Mouse (Mus musculus) midbrain, embryonic 14.5 days (tissue): ENCODE data around the gene Slc48a1. TPM values are rescaled to one million over a fixed set of nuclear protein-coding genes. Genes with fewer than 3 reads are reported as not detected.
A peak's percentile ranks its signal among the peaks of the same experiment; 100 is the strongest.

Experiments used
- ATAC-seq: fragments of 200-750 bp; cut with Nextera tagmentation; 2 replicates; pipeline ENCODE4 v1.8.0; 2017; ENCODE audit warnings: moderate number of reproducible peaks, moderate library complexity; ENCODE audit not compliant: low FRiP score, low TSS enrichment
- DNase-seq: peaks from one replicate; pipeline ENCODE4 v3.0.0-alpha.2; 2015
- H3K27ac ChIP-seq: fragments of 300-500 bp; sonication (generic); replicated peaks from 2 replicates; pipeline ENCODE4 v1.5.1; 2014; ENCODE audit warnings: mild to moderate bottlenecking, low read depth, low read length, moderate library complexity
- H3K27me3 ChIP-seq: fragments of 300-500 bp; sonication (generic); 2 replicates; pipeline ENCODE4 v1.6.1; 2014; ENCODE audit warnings: low read length, control low read depth, mixed read lengths; ENCODE audit not compliant: control insufficient read depth, insufficient read depth
- H3K36me3 ChIP-seq: fragments of 300-500 bp; sonication (generic); 2 replicates; pipeline ENCODE4 v1.6.1; 2014; ENCODE audit warnings: low read length, control low read depth; ENCODE audit not compliant: control insufficient read depth, insufficient read depth
- H3K4me1 ChIP-seq: fragments of 300-500 bp; sonication (generic); 2 replicates; pipeline ENCODE4 v1.6.1; 2014; ENCODE audit warnings: mild to moderate bottlenecking, antibody characterized with exemption, low read length, control low read depth; ENCODE audit not compliant: control insufficient read depth, insufficient read depth
- H3K4me2 ChIP-seq: fragments of 300-500 bp; sonication (generic); 2 replicates; pipeline ENCODE4 v1.6.1; 2014; ENCODE audit warnings: mild to moderate bottlenecking, low read length, moderate library complexity
- H3K4me3 ChIP-seq: fragments of 300-500 bp; sonication (generic); replicated peaks from 2 replicates; pipeline ENCODE4 v1.5.1; 2014; ENCODE audit warnings: low read depth, low read length
- H3K9ac ChIP-seq: fragments of 300-500 bp; sonication (generic); replicated peaks from 2 replicates; pipeline ENCODE4 v1.6.1; 2014; ENCODE audit warnings: mild to moderate bottlenecking, low read length, moderate library complexity
- H3K9me3 ChIP-seq: fragments of 300-500 bp; sonication (generic); 2 replicates; pipeline ENCODE4 v1.6.1; 2016; ENCODE audit warnings: low read length, control low read depth, mixed read lengths; ENCODE audit not compliant: control insufficient read depth
- WGBS: fragments of 180-500 bp; shearing (Covaris S2); extraction: QIAGEN DNeasy Blood & Tissue Kit; methylation state at CpG from one replicate; pipeline ENCODE4 v1.1.7; 2014; 5-methylcytosine and 5-hydroxymethylcytosine counted together
- polyA plus RNA-seq: library from polyadenylated mRNA; unstranded; fragments of >200 nt; fragmentation: Nextera tagmentation; extraction: Ambion mirVana; gene quantifications from 2 replicates; pipeline ENCODE4 v1.2.1, GENCODE M21; 2014

The Slc48a1 gene
- polyA plus RNA-seq, 1 experiment from 2014 or later, result 72.9 TPM

DNA sequence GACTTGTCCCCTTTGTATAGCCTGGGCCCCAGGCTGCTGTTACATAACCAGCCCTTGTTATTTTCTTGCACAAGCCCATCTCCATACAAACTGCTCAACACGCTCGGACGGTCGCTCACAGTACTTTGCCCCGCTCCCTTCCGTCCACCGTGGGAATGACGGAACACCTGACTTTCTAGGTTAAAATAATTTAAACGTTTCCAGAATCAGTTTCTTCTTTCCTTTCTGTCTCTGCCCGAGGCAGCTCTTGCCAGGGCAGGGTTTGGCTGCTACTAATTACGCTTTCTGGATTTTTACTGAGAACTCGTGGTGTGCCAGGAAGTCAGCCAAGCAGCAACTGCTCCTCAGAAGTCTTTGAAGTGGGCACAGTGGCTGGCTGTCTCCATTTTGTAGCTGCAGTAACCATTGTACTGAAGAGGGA lies 2.3 kb downstream of the Slc48a1 start:
- no peak overlapping the region for H3K9ac ChIP-seq
- no peak overlapping the region for H3K27ac ChIP-seq
- no peaks in the 10 kb centered on the region for H3K36me3 ChIP-seq
- DNase-seq, result no peak
- H3K4me3 ChIP-seq, result no peak overlapping the region
- no peaks in the 10 kb centered on the region for H3K27me3 ChIP-seq
- no peak for ATAC-seq
- 64% methylated on average over 12 of the region's 12 CpGs for WGBS
- peaks cover 11% of the 10 kb centered on the region for H3K4me1 ChIP-seq
- H3K4me2 ChIP-seq, result no peak overlapping the region
- H3K9me3 ChIP-seq, result no peaks in the 10 kb centered on the region

DNA sequence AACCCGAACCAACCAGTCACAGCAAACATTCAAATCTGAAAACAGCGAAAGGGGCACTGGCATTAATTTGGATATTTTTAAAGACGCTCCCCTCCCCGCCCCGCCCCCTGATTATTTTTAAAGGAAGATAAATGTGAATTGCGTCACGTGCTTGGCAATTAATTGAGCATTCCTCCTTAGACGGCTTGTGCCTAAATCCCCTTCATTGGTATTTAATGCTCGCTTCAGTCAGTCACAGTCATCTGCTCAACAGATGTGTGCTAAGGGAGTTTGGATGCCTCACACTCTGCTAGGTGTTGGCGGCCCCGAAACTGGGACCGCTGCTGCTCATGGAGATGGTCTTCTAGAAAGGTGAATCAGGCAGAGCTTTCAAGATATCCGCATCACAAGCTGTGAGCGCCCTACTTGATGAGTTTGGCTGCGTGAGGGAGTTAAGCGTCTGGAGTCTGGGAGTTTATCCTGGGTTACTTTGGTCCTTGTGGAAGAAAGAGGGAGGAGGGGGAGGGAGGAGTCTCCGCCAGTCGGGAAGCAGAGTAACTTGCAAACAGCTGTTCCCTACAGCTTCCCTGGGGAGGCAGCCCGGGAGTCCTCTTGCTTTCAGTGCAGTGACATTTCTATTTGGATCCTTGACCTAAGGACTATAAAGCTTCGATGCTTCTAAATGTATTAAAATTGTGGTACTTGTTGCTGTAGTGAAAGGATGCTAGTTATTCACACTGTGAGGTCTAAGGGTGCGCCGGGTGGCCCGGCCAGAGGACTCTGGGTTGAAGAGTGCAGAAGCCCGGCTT lies 3.8 kb downstream of the Slc48a1 start:
- Histone ChIP-seq H3K4me2 (no peak overlapping the region), H3K4me3 (no peak overlapping the region), H3K27me3 (no peaks in the 10 kb centered on the region), H3K36me3 (no peaks in the 10 kb centered on the region), H3K9me3 (no peaks in the 10 kb centered on the region), H3K9ac (no peak overlapping the region), H3K4me1 (peaks cover 11% of the 10 kb centered on the region), H3K27ac (no peak overlapping the region)
- WGBS, result 9% methylated on average over 24 of the region's 24 CpGs
- ATAC-seq, result no peak
- DNase-seq, result peak; percentile 38

DNA sequence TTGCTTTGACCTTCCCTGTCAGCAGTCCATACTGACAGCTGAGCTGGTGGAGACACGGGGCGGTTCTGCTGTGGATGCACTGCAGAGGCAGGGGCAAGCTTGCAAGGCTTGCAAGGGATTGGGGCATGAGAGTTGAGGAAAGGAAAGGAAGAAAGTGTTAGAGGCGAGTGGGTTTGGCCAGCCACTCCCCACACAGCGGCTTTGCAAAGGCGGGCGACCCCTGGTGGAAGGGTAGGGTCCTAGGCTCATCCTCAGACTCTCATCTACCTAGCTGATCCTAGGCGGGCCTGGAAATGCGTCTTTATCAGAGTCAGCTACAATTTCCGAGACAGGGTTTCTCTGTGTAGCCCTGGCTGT lies 4.4 kb downstream of the Slc48a1 start:
- no peaks in the 10 kb centered on the region for H3K27me3 ChIP-seq
- no peaks in the 10 kb centered on the region for H3K9me3 ChIP-seq
- peaks cover 11% of the 10 kb centered on the region for H3K4me1 ChIP-seq
- no peak for ATAC-seq
- no peak overlapping the region for H3K9ac ChIP-seq
- DNase-seq, result peak; percentile 76
- H3K36me3 ChIP-seq, result no peaks in the 10 kb centered on the region
- H3K4me3 ChIP-seq, result no peak overlapping the region
- no peak overlapping the region for H3K4me2 ChIP-seq
- 3% methylated on average over 9 of the region's 9 CpGs for WGBS
- H3K27ac ChIP-seq, result no peak overlapping the region

- H3K4me3 ChIP-seq, result peak overlapping the region; percentile 74
- H3K9ac ChIP-seq, result peak overlapping the region; percentile 87
- H3K4me1 ChIP-seq, result peaks cover 11% of the 10 kb centered on the region
- ATAC-seq (peak; percentile 83), DNase-seq (peak; percentile 93)
- no peaks in the 10 kb centered on the region for H3K9me3 ChIP-seq
- peak overlapping the region; percentile 77 for H3K4me2 ChIP-seq
- H3K36me3 ChIP-seq, result no peaks in the 10 kb centered on the region
- no peaks in the 10 kb centered on the region for H3K27me3 ChIP-seq
- H3K27ac ChIP-seq, result peak overlapping the region; percentile 68
- 2% methylated on average over 39 of the region's 39 CpGs for WGBS
Observed at GRCm38 (mm10) chr15:97784092-97784559, 5.8 kb downstream of the Slc48a1 start.

GRCm38 (mm10) chr15:97784561-97785161 lies 6.3 kb downstream of the Slc48a1 start:
- Histone ChIP-seq H3K36me3 (no peaks in the 10 kb centered on the region), H3K9ac (peak overlapping the region; percentile 87), H3K27me3 (no peaks in the 10 kb centered on the region), H3K4me1 (peaks cover 11% of the 10 kb centered on the region), H3K4me2 (peak overlapping the region; percentile 77), H3K27ac (peak overlapping the region; percentile 68), H3K9me3 (no peaks in the 10 kb centered on the region), H3K4me3 (peak overlapping the region; percentile 74)
- DNase-seq (peak; percentile 66), ATAC-seq (peak; percentile 66)
- WGBS, result 3% methylated on average over 43 of the region's 45 CpGs

GRCm38 (mm10) chr15:97785731-97786411 lies 7.6 kb downstream of the Slc48a1 start:
- 87% methylated on average over 9 of the region's 9 CpGs for WGBS
- H3K4me3 ChIP-seq, result no peak overlapping the region
- no peaks in the 10 kb centered on the region; the same call in 1 of the 2 replicates for H3K36me3 ChIP-seq
- H3K4me2 ChIP-seq, result no peak overlapping the region
- H3K27me3 ChIP-seq, result no peaks in the 10 kb centered on the region
- no peak for DNase-seq
- no peak overlapping the region for H3K27ac ChIP-seq
- H3K9ac ChIP-seq, result no peak overlapping the region; the same call in 1 of the 2 replicates
- no peak for ATAC-seq
- no peaks in the 10 kb centered on the region for H3K9me3 ChIP-seq
- peaks cover 11% of the 10 kb centered on the region for H3K4me1 ChIP-seq

DNA sequence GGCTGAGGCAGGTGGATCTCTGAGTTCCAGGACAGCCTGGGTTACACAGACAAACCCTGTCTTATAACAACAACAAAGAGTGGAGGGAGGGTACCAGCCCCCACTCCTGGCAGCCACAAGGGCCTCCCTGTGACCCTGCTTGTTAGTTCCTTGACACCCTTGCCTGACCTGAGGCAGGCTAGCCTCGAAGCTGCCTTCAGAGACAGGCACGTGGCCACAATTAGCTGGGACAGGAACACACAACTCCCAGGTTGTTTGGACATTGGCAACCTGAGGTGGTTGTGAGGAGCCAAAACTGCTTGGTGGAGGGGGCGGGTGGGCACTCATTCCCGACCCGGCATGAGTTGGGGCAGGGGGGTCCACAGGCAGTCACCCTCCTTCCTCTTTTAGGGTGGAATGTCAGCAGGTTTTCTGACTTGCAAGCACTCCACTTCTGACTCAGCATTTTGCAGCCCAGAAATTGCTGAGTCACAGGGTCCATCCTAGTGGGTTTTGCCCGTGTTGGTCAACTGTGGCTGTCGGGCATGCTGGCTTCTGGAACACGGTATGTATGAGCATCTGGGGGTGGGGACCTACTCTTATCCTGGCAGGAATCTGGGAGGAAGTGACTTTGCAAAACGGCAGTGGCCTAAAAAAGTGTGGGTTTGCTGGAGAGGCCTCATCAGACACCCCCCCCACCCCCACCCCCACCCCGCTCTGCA lies 8.2 kb downstream of the Slc48a1 start:
- ATAC-seq (no peak), DNase-seq (no peak)
- H3K9me3 ChIP-seq, result no peaks in the 10 kb centered on the region
- H3K27ac ChIP-seq, result no peak overlapping the region
- H3K9ac ChIP-seq, result no peak overlapping the region; the same call in 1 of the 2 replicates
- 87% methylated on average over 10 of the region's 10 CpGs for WGBS
- peaks cover 7% of the 10 kb centered on the region; the same call in 1 of the 2 replicates for H3K36me3 ChIP-seq
- no peak overlapping the region for H3K4me2 ChIP-seq
- no peak overlapping the region for H3K4me3 ChIP-seq
- peaks cover 11% of the 10 kb centered on the region for H3K4me1 ChIP-seq
- H3K27me3 ChIP-seq, result no peaks in the 10 kb centered on the region

DNA sequence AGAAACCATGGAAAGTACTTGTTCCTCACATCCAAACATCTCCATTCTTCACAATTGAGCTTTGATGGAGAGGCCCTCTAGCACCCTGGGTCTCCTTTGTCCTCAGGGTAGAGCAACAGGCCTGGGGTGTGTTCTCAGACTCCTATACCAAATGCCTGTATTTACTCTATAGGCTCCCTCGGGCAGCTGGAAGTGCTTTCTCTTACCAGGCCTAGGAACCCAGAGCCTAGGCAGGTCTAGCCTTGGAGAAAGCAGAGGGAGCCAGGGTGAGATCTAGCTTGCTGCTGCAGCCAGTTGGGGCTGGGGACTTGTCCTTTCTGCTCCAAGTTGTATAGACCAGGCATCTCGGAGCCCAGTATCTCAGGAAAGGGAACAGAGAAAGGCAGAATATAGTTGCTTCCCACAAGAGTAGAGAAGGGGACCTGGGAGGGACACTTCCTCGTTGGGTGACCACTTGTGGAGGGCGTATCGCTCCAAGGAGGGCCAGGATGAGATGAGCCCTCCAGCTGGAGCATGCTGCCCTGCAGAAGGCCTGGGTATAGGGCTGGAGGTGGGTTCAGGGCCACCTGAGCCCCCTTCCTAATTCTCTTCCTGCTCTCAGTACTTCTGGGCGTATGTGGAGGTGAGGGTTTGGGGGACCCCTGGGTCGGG lies 9.0 kb downstream of the Slc48a1 start:
- WGBS, result 84% methylated on average over 7 of the region's 7 CpGs
- Histone ChIP-seq H3K4me2 (no peak overlapping the region), H3K9me3 (no peaks in the 10 kb centered on the region), H3K36me3 (peaks cover 14% of the 10 kb centered on the region), H3K27me3 (no peaks in the 10 kb centered on the region), H3K4me1 (peaks cover 8% of the 10 kb centered on the region), H3K4me3 (no peak overlapping the region), H3K27ac (no peak overlapping the region), H3K9ac (no peak overlapping the region)
- ATAC-seq (no peak), DNase-seq (no peak)
